8 mouse cellular contexts compared by ENCODE assay signal in genomic region chr4:108070286-108070685, GRCm38 (mm10). TPM values are rescaled to one million over a fixed set of nuclear protein-coding genes. Genes with fewer than 3 reads are reported as not detected.
DNase-seq lines count a peak whose midpoint lies in the region; ATAC-seq and TF ChIP-seq lines count a peak whose summit lies in the region.

No protein-coding gene starts in this region.

- 68% methylated on average over 4 of the region's 4 CpGs for WGBS in heart, embryonic 11.5 days (ENCODE audit: insufficient replicate concordance)
- WGBS in forebrain, embryonic 14.5 days = 71% methylated on average over 4 of the region's 4 CpGs
- 40% methylated on average over 4 of the region's 4 CpGs for WGBS in liver, embryonic 15.5 days (ENCODE audit: insufficient replicate concordance)

- peak overlapping the region; percentile 29; the same call in 1 of the 2 replicates for H3K27ac ChIP-seq in heart, embryonic 11.5 days (ENCODE audit: low read depth, low read length)
- H3K27ac ChIP-seq in CH12.LX (ENCODE audit: insufficient read depth, low read depth) = no peak overlapping the region
- no peak overlapping the region for H3K27ac ChIP-seq in forebrain, embryonic 14.5 days (ENCODE audit: low read depth, low read length)
- peak overlapping the region; percentile 63; the same call in 1 of the 2 replicates for H3K27ac ChIP-seq in liver, embryonic 15.5 days (replicated peaks)

- ATAC-seq in heart, embryonic 11.5 days (replicated peaks; ENCODE audit: insufficient number of reproducible peaks, low FRiP score, low TSS enrichment) = no peak
- ATAC-seq in forebrain, embryonic 14.5 days = no peak
- no peak for ATAC-seq in liver, embryonic 15.5 days (ENCODE audit: insufficient read depth)

- no peak for TF ChIP-seq EP300 in CH12.LX (IDR thresholded peaks at IDR 0.05; ENCODE audit: low read length)

- peak overlapping the region; percentile 59 for H3K4me3 ChIP-seq in heart, embryonic 11.5 days (ENCODE audit: low read depth, low read length)
- peak overlapping the region; percentile 61 to 95 (median 70) for H3K4me3 ChIP-seq in CH12.LX (replicated peaks in 1 of 3; ENCODE audit: low read depth in 2 of 3, low read length in 2 of 3, poor library complexity in 1 of 3)
- peak overlapping the region; percentile 45 for H3K4me3 ChIP-seq in forebrain, embryonic 14.5 days (ENCODE audit: low read depth, low read length)
- peak overlapping the region; percentile 62 for H3K4me3 ChIP-seq in liver, embryonic 15.5 days (replicated peaks)

- no peaks in the 10 kb centered on the region for H3K27me3 ChIP-seq in heart, embryonic 11.5 days (ENCODE audit: control insufficient read depth, insufficient read depth, low read length)
- no peaks in the 10 kb centered on the region for H3K27me3 ChIP-seq in CH12.LX (replicated peaks)
- no peaks in the 10 kb centered on the region for H3K27me3 ChIP-seq in forebrain, embryonic 14.5 days (replicated peaks; ENCODE audit: control insufficient read depth, insufficient read depth, low read length)
- H3K27me3 ChIP-seq in liver, embryonic 15.5 days = no peaks in the 10 kb centered on the region

- DNase-seq in heart, adult 8-10 months (ENCODE audit: low spot score) = no peak
- no peak for DNase-seq in CH12.LX (ENCODE audit: extremely low read depth)
- DNase-seq in forebrain, embryonic 14.5 days (ENCODE audit: low spot score) = no peak
- DNase-seq in gastrocnemius, adult 8-10 months (ENCODE audit: low spot score in 2 of 2) = no peak
- DNase-seq in layer of hippocampus, postnatal 36 days = no peak
- DNase-seq in thymus, postnatal 14 days = no peak

- TF ChIP-seq RAD21 in CH12.LX (IDR thresholded peaks at IDR 0.05; ENCODE audit: low read depth, low read length) = no peak

- H3K79me2 ChIP-seq in CH12.LX (replicated peaks; ENCODE audit: control insufficient read depth, extremely low read depth, insufficient read depth, poor library complexity, severe bottlenecking) = peaks cover 8% of the 10 kb centered on the region

- H3K4me1 ChIP-seq in heart, embryonic 11.5 days (ENCODE audit: control insufficient read depth, insufficient read depth, low read length) = 0 out of 2 replicates have a peak, but pooled peaks cover 3% of the 10 kb centered on the region
- H3K4me1 ChIP-seq in CH12.LX (ENCODE audit: control insufficient read depth in 1 of 2, insufficient read depth in 2 of 2) = peaks cover 0 to 39% of the 10 kb centered on the region in 2 experiments; a peak in 2 of 4 replicates
- 0 out of 2 replicates have a peak, but pooled peaks cover 5% of the 10 kb centered on the region for H3K4me1 ChIP-seq in forebrain, embryonic 14.5 days (ENCODE audit: control insufficient read depth, insufficient read depth, low read length)
- H3K4me1 ChIP-seq in liver, embryonic 15.5 days (replicated peaks) = peaks cover 25% of the 10 kb centered on the region

- in situ Hi-C loops in CH12.LX (cut with MboI; ENCODE audit: low pct_ligation_motif_present, low pct_unique_long_range_greater_than_20kb, low sequenced_read_pairs) = no loop called here

- H3K9me3 ChIP-seq in heart, embryonic 11.5 days (replicated peaks; ENCODE audit: control insufficient read depth, low read length) = no peaks in the 10 kb centered on the region
- H3K9me3 ChIP-seq in CH12.LX (replicated peaks; ENCODE audit: low read length) = no peaks in the 10 kb centered on the region
- H3K9me3 ChIP-seq in forebrain, embryonic 14.5 days (replicated peaks; ENCODE audit: control insufficient read depth, low read length) = no peaks in the 10 kb centered on the region
- H3K9me3 ChIP-seq in liver, embryonic 15.5 days (replicated peaks) = no peaks in the 10 kb centered on the region

- TF ChIP-seq CTCF in CH12.LX (conservative IDR thresholded peaks at IDR 0.05 in 1 of 2, IDR thresholded peaks at IDR 0.05 in 1 of 2; ENCODE audit: low read depth in 2 of 2, low read length in 2 of 2) = no peak

- dilution Hi-C loops in CH12.LX (cut with MboI; ENCODE audit: extremely low pct_ligation_motif_present, extremely low pct_unique_long_range_greater_than_20kb, low sequenced_read_pairs) = no loop called here

- no peaks in the 10 kb centered on the region; the same call in 1 of the 2 replicates for H3K36me3 ChIP-seq in heart, embryonic 11.5 days (ENCODE audit: control insufficient read depth, insufficient read depth, low read length)
- peaks cover 7 to 53% of the 10 kb centered on the region in 2 experiments for H3K36me3 ChIP-seq in CH12.LX (replicated peaks in 1 of 2; ENCODE audit: control insufficient read depth in 1 of 2, insufficient read depth in 1 of 2, low read length in 1 of 2)
- peaks cover 16% of the 10 kb centered on the region; the same call in 1 of the 2 replicates for H3K36me3 ChIP-seq in forebrain, embryonic 14.5 days (ENCODE audit: control insufficient read depth, insufficient read depth, low read length)
- peaks cover 21% of the 10 kb centered on the region; the same call in 1 of the 2 replicates for H3K36me3 ChIP-seq in liver, embryonic 15.5 days (replicated peaks)

- peak overlapping the region; percentile 76 for H3K4me2 ChIP-seq in heart, embryonic 11.5 days
- H3K4me2 ChIP-seq in CH12.LX (ENCODE audit: insufficient read depth, low read depth, poor library complexity, severe bottlenecking) = peak overlapping the region; percentile 74
- peak overlapping the region; percentile 77 for H3K4me2 ChIP-seq in forebrain, embryonic 14.5 days (ENCODE audit: low read length)
- peak overlapping the region; percentile 71 for H3K4me2 ChIP-seq in liver, embryonic 15.5 days

- peak overlapping the region; percentile 71 for H3K9ac ChIP-seq in heart, embryonic 11.5 days (ENCODE audit: low read depth, low read length)
- H3K9ac ChIP-seq in CH12.LX (ENCODE audit: insufficient read depth, low read depth) = peak overlapping the region; percentile 73
- peak overlapping the region; percentile 62 for H3K9ac ChIP-seq in forebrain, embryonic 14.5 days (ENCODE audit: low read length)
- H3K9ac ChIP-seq in liver, embryonic 15.5 days = peak overlapping the region; percentile 63

- no peak for TF ChIP-seq POLR2A in CH12.LX (IDR thresholded peaks at IDR 0.05; ENCODE audit: low read depth, low read length)

TF ChIP-seq in CH12.LX, 34 proteins besides CTCF, POLR2A, EP300 and RAD21:
- no peak for TF ChIP-seq IRF4 (IDR thresholded peaks at IDR 0.05; ENCODE audit: low read depth, low read length)
- no peak for TF ChIP-seq POLR2AphosphoS2 (IDR thresholded peaks at IDR 0.05; ENCODE audit: low read depth, low read length)
- no peak for TF ChIP-seq E2F4 (IDR thresholded peaks at IDR 0.05; ENCODE audit: insufficient replicate concordance, low read depth, low read length)
- TF ChIP-seq CHD2 (IDR thresholded peaks at IDR 0.05; ENCODE audit: low read length) = no peak
- TF ChIP-seq BHLHE40 (IDR thresholded peaks at IDR 0.05; ENCODE audit: low read depth, low read length) = no peak
- no peak for TF ChIP-seq ZC3H11A (IDR thresholded peaks at IDR 0.05; ENCODE audit: low read depth, low read length)
- TF ChIP-seq USF1 (IDR thresholded peaks at IDR 0.05; ENCODE audit: low read depth, low read length) = no peak
- no peak for TF ChIP-seq HCFC1 (IDR thresholded peaks at IDR 0.05; ENCODE audit: low read depth, low read length)
- no peak for TF ChIP-seq NELFE (IDR thresholded peaks at IDR 0.05; ENCODE audit: low read depth, low read length)

RNA-seq across cellular contexts. Expression of gene Podn, which starts 26.0 kb away (rescaled TPM):
- 0.39 and 0.51 TPM in 2 replicates for polyA plus RNA-seq in heart, embryonic 11.5 days (2014; fragmentation: Nextera tagmentation; extraction: Ambion mirVana)
- 10 to 100 TPM; 16.0 to 26.0 (median 19.9) TPM for total RNA-seq in heart, adult 8-10 months (2022)
- total RNA-seq in CH12.LX (2012; rRNA removed) (0.04 TPM in 2 replicates), CH12.LX (2014; rRNA removed) (not detected in 2 replicates)
- polyA plus RNA-seq in CH12.LX (2012; ENCODE audit: insufficient read length, low read depth) = not detected in 2 replicates
- polyA plus RNA-seq in forebrain, embryonic 14.5 days (2014; fragmentation: Nextera tagmentation; extraction: Ambion mirVana) = 0.19 and 0.85 TPM in 2 replicates
- polyA plus RNA-seq in liver, embryonic 15.5 days (2015; fragmentation: Nextera tagmentation; extraction: Ambion mirVana) = 0.09 and 0.17 TPM in 2 replicates
- total RNA-seq in gastrocnemius, adult 8-10 months (2022) = 1 to 10 TPM; 5.1 to 7.9 (median 5.5) TPM
- total RNA-seq in layer of hippocampus, postnatal 36 days (2021) = 1 to 10 TPM; 8.7 TPM

Comparison
In these comparisons a context has a peak if more than half of its experiments do, and no peak if none do; other contexts are left out.
1. H3K27ac ChIP-seq: peak in heart, embryonic 11.5 days (single experiment) and liver, embryonic 15.5 days (single experiment); none in CH12.LX (single experiment) and forebrain, embryonic 14.5 days (single experiment).
2. RNA of gene Podn, which starts 26.0 kb away (total RNA-seq): 16.0 to 26.0 TPM in heart, adult 8-10 months, 8.7 TPM in layer of hippocampus, postnatal 36 days and 5.1 to 7.9 TPM in gastrocnemius, adult 8-10 months; 0.04 TPM in CH12.LX; every median in the first group is over 4 times any median in the second.
3. Peak in every context shown above with its lines, with median percentiles within 50 percentile points of each other: H3K4me2 ChIP-seq, H3K4me3 ChIP-seq and H3K9ac ChIP-seq.